Mouse (Mus musculus) small intestine, adult 10 weeks (tissue): ENCODE data around the gene Zfp811. TPM values are rescaled to one million over a fixed set of nuclear protein-coding genes. Genes with fewer than 3 reads are reported as not detected.

Experiments
- polyA plus RNA-seq: library from polyadenylated mRNA; stranded (reverse); fragments of 350-450 nt; fragmentation: Illumina TruSeq; extraction: RNeasy Lipid Tissue Mini Kit (QIAGEN cat#74804); gene quantifications from one replicate; pipeline ENCODE4 v1.2.3, GENCODE M21; 2014; ENCODE audit warnings: low replicate concordance

Gene Zfp811
- 2.3 TPM for polyA plus RNA-seq

DNA sequence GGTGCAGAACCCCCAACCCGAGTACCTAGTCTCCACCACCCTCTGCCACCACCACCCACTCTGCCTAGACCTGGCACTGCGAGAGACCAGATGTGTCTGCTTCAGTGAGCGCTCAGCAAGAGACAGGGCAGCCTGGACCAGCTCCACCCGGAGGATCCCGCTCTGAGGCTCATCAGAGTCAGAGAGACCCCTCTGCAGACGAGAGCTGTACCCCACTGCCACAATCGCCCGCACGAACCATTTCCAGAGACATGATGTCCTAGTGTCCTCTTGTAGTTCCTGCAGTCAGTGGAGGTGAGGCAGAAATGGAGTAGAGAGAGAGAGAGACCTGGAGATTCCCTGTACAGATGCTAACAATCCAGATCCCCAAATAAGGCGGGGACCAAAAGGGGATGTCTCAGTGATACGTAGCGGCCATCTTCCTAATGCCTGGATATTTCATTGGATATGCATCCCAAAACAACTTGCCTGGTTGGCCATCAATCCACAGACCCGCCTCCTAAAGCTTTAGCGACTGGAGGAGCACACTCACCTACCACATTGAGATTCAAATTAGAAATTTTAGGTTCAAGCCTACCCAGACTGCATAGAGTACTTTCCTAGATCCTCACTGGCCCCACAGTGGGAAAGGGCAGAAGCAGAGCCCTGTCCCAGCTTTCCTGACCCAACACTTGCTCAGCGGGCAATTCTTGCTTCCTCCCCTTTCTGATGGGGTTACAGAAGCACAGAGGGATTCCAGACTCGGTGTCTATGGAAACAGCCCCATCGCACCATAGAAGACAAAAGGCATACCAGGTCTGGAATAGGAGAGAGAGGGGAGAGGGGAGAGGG lies at the start of gene Zfp811:
Gene Zfp811 (minus strand): TSS at position 388 of the 831 bp plus-strand sequence.

DNA sequence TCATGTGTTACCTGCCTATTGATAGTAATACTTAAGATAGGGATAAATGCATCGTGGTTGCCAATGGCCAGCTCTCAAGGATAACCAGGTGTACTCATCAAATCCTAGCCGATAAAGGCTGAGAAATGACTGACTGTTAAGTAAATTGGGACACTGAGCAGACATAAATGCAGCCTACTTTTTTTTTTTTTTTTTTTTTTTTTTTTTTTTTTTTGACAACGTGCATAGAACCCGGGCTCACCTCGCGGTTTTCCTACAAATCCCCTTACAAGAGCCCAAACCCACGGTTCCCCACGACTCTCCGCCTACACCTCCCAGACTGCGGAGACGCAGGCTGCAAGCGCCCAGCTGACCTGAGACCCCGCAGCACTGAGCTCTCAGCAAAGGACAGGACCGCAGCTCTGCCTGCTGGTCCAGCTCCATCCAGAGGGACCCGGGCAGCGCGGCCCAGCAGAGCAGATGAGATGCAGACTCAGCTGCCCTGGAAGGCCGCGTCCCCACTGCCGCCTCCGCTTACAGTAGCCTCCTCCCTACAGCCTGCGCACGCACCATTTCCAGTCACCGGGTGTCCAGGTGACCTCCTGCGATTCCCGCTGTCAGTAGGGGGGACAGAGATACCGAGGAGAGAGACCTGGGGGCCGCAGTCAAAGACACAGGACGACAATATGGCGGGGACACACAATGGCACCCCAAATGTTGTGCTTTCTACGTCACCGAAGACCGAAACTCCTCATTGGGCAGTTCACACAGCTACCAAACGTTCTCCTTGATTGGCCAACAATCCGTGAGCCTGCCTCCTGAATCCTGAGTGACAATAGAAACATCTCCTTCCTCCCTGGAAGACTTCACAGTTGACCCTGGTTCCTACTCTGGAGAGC lies 20.0 kb upstream of the Zfp811 start, which contains the start of gene Zfp799:
Gene Zfp799 (minus strand): TSS at position 722 of the 878 bp plus-strand sequence.

GRCm38 (mm10) chr17:32788094-32788559 lies 21.6 kb downstream of the Zfp811 start, which contains the start of gene Zfp871:
TSS of gene Zfp871 (minus strand) at chr17:32788287.

Other genes with a start within 250 kb of the Zfp811 start
- gene Cyp4f37, start 188.6 kb downstream of the Zfp811 start, polyA plus RNA-seq: not detected
- 21.5 TPM for gene Cyp4f40, start 151.0 kb downstream of the Zfp811 start, polyA plus RNA-seq
- 0.74 TPM for gene Cyp4f15, start 124.3 kb downstream of the Zfp811 start, polyA plus RNA-seq
- gene Zfp871, start 21.6 kb downstream of the Zfp811 start, polyA plus RNA-seq: 68.8 TPM
- 15.7 TPM for gene Zfp799, start 20.3 kb upstream of the Zfp811 start, polyA plus RNA-seq
- gene Zfp870, start 81.7 kb upstream of the Zfp811 start, polyA plus RNA-seq: 12.1 TPM
- 371 TPM for gene Cyp4f14, start 107.4 kb upstream of the Zfp811 start, polyA plus RNA-seq
- gene Cyp4f13, start 137.5 kb upstream of the Zfp811 start, polyA plus RNA-seq: 20.6 TPM
- 25.8 TPM for gene Zfp472, start 155.9 kb upstream of the Zfp811 start, polyA plus RNA-seq
- gene Zfp952, start 183.2 kb upstream of the Zfp811 start, polyA plus RNA-seq: 22.3 TPM
- 9.6 TPM for gene Zfp763, start 223.5 kb upstream of the Zfp811 start, polyA plus RNA-seq